Mouse (Mus musculus) erythroblast, embryonic 14.5 days (primary cell): ENCODE data around the gene Hmgn3.

ENCODE experiments used
- GATA1 ChIP-seq: IDR thresholded peaks from 2 replicates; pipeline ENCODE4 v1.6.1; 2012; ENCODE audit warnings: low read length, inconsistent platforms, mixed read lengths
- TAL1 ChIP-seq: IDR thresholded peaks from 3 replicates; pipeline ENCODE4 v1.6.1; 2012; ENCODE audit warnings: low read length, inconsistent platforms, mixed read lengths

DNA sequence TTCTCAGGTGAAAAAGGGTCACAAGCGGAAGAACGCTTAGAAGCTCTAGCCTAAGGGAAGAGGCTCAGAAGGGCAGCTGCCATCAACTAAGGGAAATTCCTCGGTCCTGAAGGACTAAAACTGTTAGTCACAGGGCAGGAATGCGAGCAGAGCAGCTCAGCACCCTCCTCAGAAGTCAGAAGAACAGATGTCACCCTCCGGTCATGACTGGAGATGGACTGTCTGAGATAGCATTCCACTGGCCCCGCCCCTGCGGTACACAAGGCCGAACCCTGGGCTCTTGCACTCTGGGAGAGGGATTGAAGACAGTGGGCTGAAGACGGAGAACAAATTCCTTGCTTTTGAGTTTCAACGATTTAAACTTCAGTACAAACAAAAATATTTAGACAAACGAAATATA lies 85.2 kb downstream of the Hmgn3 start:
- TF ChIP-seq GATA1 (no peak), TAL1 (no peak)
